Mouse (Mus musculus): ENCODE data around the gene Bud13.

The Bud13 gene

DNA sequence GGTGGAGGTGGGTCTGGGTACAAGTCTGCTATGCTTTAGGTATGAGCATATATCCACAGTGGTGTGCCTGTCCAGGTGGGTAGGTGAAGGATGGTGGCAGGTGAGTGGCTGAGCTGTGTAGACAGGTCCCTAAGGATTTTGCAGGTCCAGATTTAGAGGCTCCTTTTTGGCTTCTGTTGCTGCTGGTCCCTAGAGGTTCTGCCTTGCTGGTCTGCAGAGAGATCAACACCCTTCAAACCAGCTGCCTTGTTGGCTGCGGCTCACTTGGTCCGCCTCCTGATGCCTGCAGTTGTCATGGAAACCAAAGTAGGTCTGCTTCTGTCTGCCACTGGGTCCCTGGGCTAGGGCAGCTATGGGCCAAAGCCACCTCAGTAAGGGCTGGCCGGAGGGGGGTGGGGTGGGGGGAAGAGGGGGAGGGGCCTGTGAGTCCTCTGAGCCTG lies 55.1 kb downstream of the Bud13 start:
- DNase-seq (ENCODE audit: low read depth, low spot score): no peak

DNA sequence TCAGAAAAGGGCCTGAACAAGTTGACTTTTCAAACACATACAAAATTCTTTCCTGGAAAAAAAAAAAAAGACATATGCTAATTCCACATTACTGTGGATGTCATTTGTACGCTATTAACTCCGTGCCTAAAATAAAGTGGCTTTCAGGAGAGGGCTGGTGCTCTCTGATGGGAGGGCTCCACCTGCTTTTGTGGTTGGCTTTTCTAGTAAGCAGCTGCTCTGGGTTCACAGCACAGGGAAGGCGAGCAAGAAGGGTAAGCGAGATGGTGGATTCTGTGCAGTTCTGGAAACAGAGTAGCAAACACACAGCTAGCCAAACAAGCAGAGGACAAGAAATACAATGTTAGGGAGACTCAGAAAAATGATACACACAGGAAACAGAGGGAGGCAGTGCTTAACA lies 55.6 kb downstream of the Bud13 start:
- DNase-seq (ENCODE audit: low read depth, low spot score): no peak

DNA sequence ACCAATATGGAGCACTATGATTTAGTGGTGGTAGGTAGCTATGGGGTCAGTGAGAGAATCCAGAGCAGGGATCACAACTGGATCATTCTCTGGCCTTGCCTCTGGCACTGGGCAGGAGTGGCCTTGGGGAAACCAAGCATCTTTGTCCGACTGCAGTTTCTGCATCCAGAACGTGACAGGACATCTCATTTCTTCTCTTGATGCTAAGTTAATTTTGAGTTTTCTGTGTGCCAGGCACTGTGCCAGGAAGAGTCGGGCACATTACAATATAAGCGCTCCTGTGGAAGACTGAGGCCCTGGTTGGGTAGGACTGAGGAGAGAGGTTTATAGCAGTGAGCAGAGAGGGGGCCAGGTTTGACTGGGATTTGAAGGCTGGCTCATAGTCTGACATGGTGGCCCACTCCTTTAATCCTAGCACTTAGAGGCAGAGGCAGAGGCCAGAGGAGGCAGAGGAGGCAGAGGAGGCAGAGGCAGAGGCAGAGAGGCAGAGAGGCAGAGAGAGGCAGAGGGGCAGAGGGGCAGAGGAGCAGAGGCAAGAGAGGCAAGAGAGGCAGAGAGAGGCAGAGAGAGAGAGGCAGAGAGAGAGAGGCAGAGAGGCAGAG lies 56.3 kb downstream of the Bud13 start:
- no peak for DNase-seq (ENCODE audit: low read depth, low spot score)

DNA sequence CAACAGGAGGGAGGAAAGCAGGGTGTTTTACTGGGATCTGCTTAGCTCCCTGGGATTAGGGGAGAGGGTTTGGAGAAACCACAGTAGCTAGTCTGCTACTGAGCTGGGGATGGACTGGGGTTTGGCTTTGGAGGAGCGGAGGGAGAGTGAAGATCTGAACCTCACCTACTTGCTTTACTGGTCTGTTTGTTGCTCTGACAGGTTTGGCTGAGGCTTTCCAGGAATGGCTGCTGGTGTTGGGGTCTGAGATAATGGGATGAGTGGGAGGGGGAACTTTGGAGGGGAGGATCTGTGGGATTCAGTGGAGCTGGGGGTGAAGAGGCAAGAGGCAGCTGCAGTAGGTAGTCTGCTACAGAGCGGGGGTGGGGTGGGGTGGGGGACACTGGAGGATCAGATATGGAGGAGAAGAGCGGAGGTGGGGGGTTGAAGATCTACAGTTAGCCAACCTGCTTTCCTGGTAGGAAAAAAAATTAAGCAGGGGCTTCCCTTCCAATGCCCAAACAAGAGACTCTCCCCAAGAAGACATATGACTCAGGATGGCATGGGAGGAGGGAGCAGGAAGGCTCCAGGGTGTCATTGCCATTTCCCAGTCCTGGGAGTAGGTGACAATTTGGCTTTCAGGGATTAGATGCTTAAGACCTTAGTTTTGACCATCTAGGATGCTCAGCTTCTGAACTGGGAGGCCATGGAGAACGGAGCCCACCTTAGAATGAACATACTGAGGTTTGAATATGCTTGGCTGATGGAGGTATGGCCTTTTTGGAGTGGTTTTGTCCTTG lies 63.3 kb downstream of the Bud13 start:
- no peak for DNase-seq (ENCODE audit: low read depth, low spot score)

All from brain, embryonic 18.5 days (tissue).